Mouse (Mus musculus): ENCODE data around the gene Smco3. TPM values are rescaled to one million over a fixed set of nuclear protein-coding genes. Genes with fewer than 3 reads are reported as not detected.
"Not testable (repeated sequence)": the region's sequence is repeated elsewhere in the genome, so short reads cannot be mapped to it uniquely, and the experiment has no call there.

Gene Smco3
- polyA plus RNA-seq (2014; fragmentation: Nextera tagmentation; extraction: Ambion mirVana) = 1.1 and 1.4 TPM in 2 replicates

DNA sequence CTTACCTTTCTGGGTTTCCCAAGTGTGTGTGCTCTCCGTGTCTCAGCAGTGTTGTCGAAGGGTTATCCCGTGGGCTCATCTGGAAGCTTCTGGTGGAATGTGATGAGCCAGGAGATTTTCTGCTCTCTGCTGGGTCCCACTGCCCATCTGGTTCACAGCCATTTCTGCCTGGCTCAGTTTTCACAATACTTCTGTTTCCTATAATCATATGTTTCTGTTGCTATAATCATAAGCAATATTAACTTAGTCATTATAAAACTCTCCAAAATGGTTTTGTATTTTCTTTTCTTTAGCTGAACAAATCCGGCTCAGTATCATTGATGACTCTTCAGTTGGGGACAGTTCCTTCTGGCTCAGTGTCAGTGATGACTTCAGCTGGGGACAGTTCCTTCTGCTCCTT lies at the start of gene Smco3:
TSS of gene Smco3 (minus strand) at position 101 of the 400 bp plus-strand sequence.
- no peak for ATAC-seq (ENCODE audit: low FRiP score, low TSS enrichment)
- WGBS = 44% methylated on average over 4 of the region's 4 CpGs
- H3K4me1 ChIP-seq (ENCODE audit: control insufficient read depth, insufficient read depth, low read length) = no peaks in the 10 kb centered on the region
- H3K4me3 ChIP-seq (ENCODE audit: low read length) = no peak within 1 kb of the TSS
- H3K36me3 ChIP-seq (ENCODE audit: control insufficient read depth, insufficient read depth, low read length) = no peaks in the 10 kb centered on the region
- H3K27ac ChIP-seq (ENCODE audit: low read depth, low read length) = no peak within 1 kb of the TSS
- H3K9me3 ChIP-seq (ENCODE audit: control insufficient read depth, low read length) = no peaks in the 10 kb centered on the region
- no peak within 1 kb of the TSS; the same call in 1 of the 2 replicates for H3K4me2 ChIP-seq (replicated peaks; ENCODE audit: low read depth, low read length)
- H3K27me3 ChIP-seq (ENCODE audit: control insufficient read depth, insufficient read depth, low read length) = no peaks in the 10 kb centered on the region
- H3K9ac ChIP-seq (ENCODE audit: low read depth, low read length) = no peak within 1 kb of the TSS

- not testable (repeated sequence) for ATAC-seq (ENCODE audit: low FRiP score, low TSS enrichment); H3K9ac ChIP-seq (ENCODE audit: low read depth, low read length); H3K4me1 ChIP-seq (ENCODE audit: control insufficient read depth, insufficient read depth, low read length); H3K36me3 ChIP-seq (ENCODE audit: control insufficient read depth, insufficient read depth, low read length); H3K27me3 ChIP-seq (ENCODE audit: control insufficient read depth, insufficient read depth, low read length); H3K27ac ChIP-seq (ENCODE audit: low read depth, low read length); H3K4me2 ChIP-seq (replicated peaks; ENCODE audit: low read depth, low read length); H3K4me3 ChIP-seq (ENCODE audit: low read length); H3K9me3 ChIP-seq (ENCODE audit: control insufficient read depth, low read length)
- 13% methylated on average over 1 of the region's 1 CpGs for WGBS
Observed at GRCm38 (mm10) chr6:136884766-136885165, 49.5 kb upstream of the Smco3 start.

- Histone ChIP-seq H3K9me3 (ENCODE audit: control insufficient read depth, low read length) (no peaks in the 10 kb centered on the region; the same call in 1 of the 2 replicates), H3K4me3 (ENCODE audit: low read length) (no peak overlapping the region), H3K4me2 (replicated peaks; ENCODE audit: low read depth, low read length) (no peak overlapping the region), H3K27me3 (ENCODE audit: control insufficient read depth, insufficient read depth, low read length) (no peaks in the 10 kb centered on the region), H3K27ac (ENCODE audit: low read depth, low read length) (no peak overlapping the region), H3K9ac (ENCODE audit: low read depth, low read length) (no peak overlapping the region), H3K36me3 (ENCODE audit: control insufficient read depth, insufficient read depth, low read length) (no peaks in the 10 kb centered on the region), H3K4me1 (ENCODE audit: control insufficient read depth, insufficient read depth, low read length) (peaks cover 4% of the 10 kb centered on the region; the same call in 1 of the 2 replicates)
- 0 out of 2 replicates have a peak, but pooled peaks have one; percentile 40 for ATAC-seq (ENCODE audit: low FRiP score, low TSS enrichment)
- WGBS = 93% methylated on average over 6 of the region's 6 CpGs
Observed at GRCm38 (mm10) chr6:136883961-136884360, 48.7 kb upstream of the Smco3 start.

GRCm38 (mm10) chr6:136883431-136883915 lies 48.2 kb upstream of the Smco3 start:
- WGBS = 78% methylated on average over 3 of the region's 3 CpGs
- Histone ChIP-seq H3K27me3 (ENCODE audit: control insufficient read depth, insufficient read depth, low read length) (no peaks in the 10 kb centered on the region), H3K9ac (ENCODE audit: low read depth, low read length) (no peak overlapping the region), H3K27ac (ENCODE audit: low read depth, low read length) (no peak overlapping the region; the same call in 1 of the 2 replicates), H3K4me3 (ENCODE audit: low read length) (no peak overlapping the region), H3K36me3 (ENCODE audit: control insufficient read depth, insufficient read depth, low read length) (no peaks in the 10 kb centered on the region), H3K9me3 (ENCODE audit: control insufficient read depth, low read length) (no peaks in the 10 kb centered on the region; the same call in 1 of the 2 replicates), H3K4me2 (replicated peaks; ENCODE audit: low read depth, low read length) (no peak overlapping the region), H3K4me1 (ENCODE audit: control insufficient read depth, insufficient read depth, low read length) (peaks cover 4% of the 10 kb centered on the region; the same call in 1 of the 2 replicates)
- ATAC-seq (ENCODE audit: low FRiP score, low TSS enrichment) = peak; percentile 50; the same call in 1 of the 2 replicates

- peaks cover 4% of the 10 kb centered on the region; the same call in 1 of the 2 replicates for H3K4me1 ChIP-seq (ENCODE audit: control insufficient read depth, insufficient read depth, low read length)
- no peaks in the 10 kb centered on the region; the same call in 1 of the 2 replicates for H3K9me3 ChIP-seq (ENCODE audit: control insufficient read depth, low read length)
- no peak overlapping the region for H3K9ac ChIP-seq (ENCODE audit: low read depth, low read length)
- H3K4me3 ChIP-seq (ENCODE audit: low read length) = no peak overlapping the region
- no peak overlapping the region for H3K27ac ChIP-seq (ENCODE audit: low read depth, low read length)
- no peak overlapping the region for H3K4me2 ChIP-seq (replicated peaks; ENCODE audit: low read depth, low read length)
- H3K36me3 ChIP-seq (ENCODE audit: control insufficient read depth, insufficient read depth, low read length) = no peaks in the 10 kb centered on the region
- no peak; the same call in 1 of the 2 replicates for ATAC-seq (ENCODE audit: low FRiP score, low TSS enrichment)
- WGBS = 52% methylated on average over 8 of the region's 8 CpGs
- no peaks in the 10 kb centered on the region for H3K27me3 ChIP-seq (ENCODE audit: control insufficient read depth, insufficient read depth, low read length)
Observed at GRCm38 (mm10) chr6:136881678-136882077, 46.4 kb upstream of the Smco3 start.

DNA sequence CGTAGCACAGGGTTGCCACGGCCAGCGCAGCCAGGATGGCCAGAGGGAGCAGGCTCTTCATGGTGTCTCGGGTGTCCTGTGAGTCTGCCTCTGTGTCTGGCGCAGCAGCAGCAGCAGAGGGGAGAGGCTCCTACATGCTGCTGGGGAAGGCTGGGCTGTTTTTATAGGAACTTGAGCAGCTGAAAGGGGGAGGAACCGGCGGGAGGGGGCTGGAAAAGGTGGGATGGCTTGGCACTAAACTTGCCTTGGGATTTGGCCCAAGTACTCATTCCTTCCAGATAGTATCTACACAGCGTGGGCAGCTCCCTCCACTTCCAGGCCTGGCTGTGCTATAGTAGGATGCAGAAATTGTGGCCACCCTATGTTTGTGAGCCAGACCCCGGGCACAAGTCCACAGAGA lies 40.4 kb upstream of the Smco3 start, which contains the start of gene Mgp:
TSS of gene Mgp (minus strand) at position 154 of the 400 bp plus-strand sequence.
- H3K9me3 ChIP-seq (ENCODE audit: control insufficient read depth, low read length) = no peaks in the 10 kb centered on the region; the same call in 1 of the 2 replicates
- H3K9ac ChIP-seq (ENCODE audit: low read depth, low read length) = peak within 1 kb of the TSS; percentile 40; the same call in 1 of the 2 replicates
- H3K36me3 ChIP-seq (ENCODE audit: control insufficient read depth, insufficient read depth, low read length) = no peaks in the 10 kb centered on the region
- peak; percentile 95 for ATAC-seq (ENCODE audit: low FRiP score, low TSS enrichment)
- WGBS = 13% methylated on average over 9 of the region's 9 CpGs
- H3K4me2 ChIP-seq (replicated peaks; ENCODE audit: low read depth, low read length) = peak within 1 kb of the TSS; percentile 32
- H3K27me3 ChIP-seq (ENCODE audit: control insufficient read depth, insufficient read depth, low read length) = no peaks in the 10 kb centered on the region
- peak within 1 kb of the TSS; percentile 26; the same call in 1 of the 2 replicates for H3K27ac ChIP-seq (ENCODE audit: low read depth, low read length)
- peak within 1 kb of the TSS; percentile 33 for H3K4me3 ChIP-seq (ENCODE audit: low read length)
- H3K4me1 ChIP-seq (ENCODE audit: control insufficient read depth, insufficient read depth, low read length) = no peaks in the 10 kb centered on the region; the same call in 1 of the 2 replicates

DNA sequence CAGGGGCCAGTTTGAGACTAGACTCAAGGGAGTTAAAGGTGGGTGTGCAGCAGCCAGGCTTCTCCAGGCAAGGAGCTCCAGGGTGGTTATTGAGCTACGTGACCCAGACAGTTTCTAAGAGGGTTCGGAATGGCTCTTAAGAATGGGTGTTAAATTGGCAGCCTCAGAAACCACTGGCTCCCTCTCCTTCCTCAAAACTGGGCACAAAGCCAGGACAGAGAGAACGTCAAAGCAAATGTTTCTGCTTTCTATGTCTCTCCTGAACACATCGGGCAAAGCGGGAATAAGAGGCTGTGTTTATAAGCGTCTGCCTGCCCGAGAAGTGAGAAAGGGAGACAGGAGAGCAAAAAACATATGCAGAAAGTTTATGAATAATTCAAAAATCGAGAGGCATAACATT lies 39.3 kb upstream of the Smco3 start:
- 57% methylated on average over 8 of the region's 8 CpGs for WGBS
- Histone ChIP-seq H3K9me3 (ENCODE audit: control insufficient read depth, low read length) (no peaks in the 10 kb centered on the region), H3K4me2 (replicated peaks; ENCODE audit: low read depth, low read length) (no peak overlapping the region; the same call in 1 of the 2 replicates), H3K9ac (ENCODE audit: low read depth, low read length) (peak overlapping the region; percentile 35; the same call in 1 of the 2 replicates), H3K27ac (ENCODE audit: low read depth, low read length) (no peak overlapping the region), H3K4me3 (ENCODE audit: low read length) (peak overlapping the region; percentile 9; the same call in 1 of the 2 replicates), H3K4me1 (ENCODE audit: control insufficient read depth, insufficient read depth, low read length) (no peaks in the 10 kb centered on the region; the same call in 1 of the 2 replicates), H3K27me3 (ENCODE audit: control insufficient read depth, insufficient read depth, low read length) (no peaks in the 10 kb centered on the region), H3K36me3 (ENCODE audit: control insufficient read depth, insufficient read depth, low read length) (no peaks in the 10 kb centered on the region)
- ATAC-seq (ENCODE audit: low FRiP score, low TSS enrichment) = no peak

DNA sequence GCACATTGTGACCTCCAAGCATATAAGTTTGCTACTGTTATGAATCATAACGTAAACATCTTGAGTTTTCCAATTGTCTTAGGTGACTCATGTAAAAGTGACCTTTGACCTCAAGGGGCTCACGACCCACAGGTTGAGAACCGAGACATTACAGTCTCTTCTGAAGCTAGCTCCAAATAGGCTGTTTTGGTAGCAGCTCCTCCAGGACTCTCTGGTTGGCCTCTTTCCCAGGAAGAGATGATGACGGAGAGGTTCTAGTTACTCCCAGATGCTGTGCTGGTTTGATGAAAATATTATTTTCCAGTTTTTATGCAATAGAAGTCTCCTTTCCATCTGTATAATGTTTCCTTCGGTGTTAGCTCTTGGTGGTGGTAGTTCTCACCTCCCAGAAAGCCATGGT lies 33.7 kb upstream of the Smco3 start:
- Histone ChIP-seq H3K27ac (ENCODE audit: low read depth, low read length) (no peak overlapping the region), H3K36me3 (ENCODE audit: control insufficient read depth, insufficient read depth, low read length) (no peaks in the 10 kb centered on the region), H3K4me1 (ENCODE audit: control insufficient read depth, insufficient read depth, low read length) (no peaks in the 10 kb centered on the region), H3K4me2 (replicated peaks; ENCODE audit: low read depth, low read length) (no peak overlapping the region), H3K27me3 (ENCODE audit: control insufficient read depth, insufficient read depth, low read length) (no peaks in the 10 kb centered on the region), H3K9ac (ENCODE audit: low read depth, low read length) (no peak overlapping the region), H3K4me3 (ENCODE audit: low read length) (no peak overlapping the region), H3K9me3 (ENCODE audit: control insufficient read depth, low read length) (no peaks in the 10 kb centered on the region)
- WGBS = 73% methylated on average over 5 of the region's 5 CpGs
- no peak for ATAC-seq (ENCODE audit: low FRiP score, low TSS enrichment)

DNA sequence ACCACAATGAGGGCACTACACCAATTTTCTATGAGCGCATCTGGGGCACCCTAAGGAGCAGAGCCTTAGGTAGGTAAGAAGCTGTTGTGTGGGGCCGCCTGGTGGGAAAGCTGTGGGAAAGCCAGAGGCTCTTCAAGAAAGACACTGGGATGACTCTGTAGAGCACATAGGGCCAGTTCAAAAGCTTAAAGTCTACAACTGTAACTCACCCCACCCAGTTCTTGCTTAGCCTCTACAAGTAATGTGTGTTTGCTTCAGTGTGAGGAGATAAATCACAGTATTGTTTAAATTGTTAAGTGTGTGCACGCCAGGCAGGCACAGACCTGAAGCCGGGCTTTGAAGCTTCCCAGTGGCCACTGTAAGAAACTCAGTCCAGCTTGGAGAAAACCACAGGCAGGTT lies 30.9 kb upstream of the Smco3 start:
- 76% methylated on average over 4 of the region's 4 CpGs for WGBS
- H3K27me3 ChIP-seq (ENCODE audit: control insufficient read depth, insufficient read depth, low read length) = no peaks in the 10 kb centered on the region
- no peak for ATAC-seq (ENCODE audit: low FRiP score, low TSS enrichment)
- no peak overlapping the region for H3K4me2 ChIP-seq (replicated peaks; ENCODE audit: low read depth, low read length)
- no peak overlapping the region for H3K4me3 ChIP-seq (ENCODE audit: low read length)
- H3K36me3 ChIP-seq (ENCODE audit: control insufficient read depth, insufficient read depth, low read length) = no peaks in the 10 kb centered on the region
- no peaks in the 10 kb centered on the region for H3K4me1 ChIP-seq (ENCODE audit: control insufficient read depth, insufficient read depth, low read length)
- no peak overlapping the region for H3K9ac ChIP-seq (ENCODE audit: low read depth, low read length)
- H3K9me3 ChIP-seq (ENCODE audit: control insufficient read depth, low read length) = no peaks in the 10 kb centered on the region
- no peak overlapping the region for H3K27ac ChIP-seq (ENCODE audit: low read depth, low read length)
